Mouse (Mus musculus) stomach, embryonic 15.5 days (tissue): ENCODE data around the gene Kcnj3. TPM values are rescaled to one million over a fixed set of nuclear protein-coding genes. Genes with fewer than 3 reads are reported as not detected.

Experiments used
- ATAC-seq: fragments of 200-750 bp; cut with Nextera tagmentation; 2 replicates; pipeline ENCODE4 v1.8.0; 2017; ENCODE audit warnings: low read depth, moderate number of reproducible peaks, moderate TSS enrichment; ENCODE audit not compliant: insufficient read depth, low FRiP score
- H3K27ac ChIP-seq: fragments of 300-500 bp; sonication (generic); 2 replicates; pipeline ENCODE4 v1.5.1; 2015; ENCODE audit warnings: mild to moderate bottlenecking, inconsistent platforms
- H3K27me3 ChIP-seq: fragments of 300-500 bp; sonication (generic); replicated peaks from 2 replicates; pipeline ENCODE4 v1.6.1; 2015; ENCODE audit warnings: inconsistent platforms
- H3K36me3 ChIP-seq: fragments of 300-500 bp; sonication (generic); 2 replicates; pipeline ENCODE4 v1.6.1; 2015; ENCODE audit warnings: inconsistent platforms
- H3K4me1 ChIP-seq: fragments of 300-500 bp; sonication (generic); 2 replicates; pipeline ENCODE4 v1.6.1; 2015; ENCODE audit warnings: inconsistent platforms
- H3K4me2 ChIP-seq: fragments of 300-500 bp; sonication (generic); 2 replicates; pipeline ENCODE4 v1.6.1; 2015; ENCODE audit warnings: mild to moderate bottlenecking, inconsistent platforms
- H3K4me3 ChIP-seq: fragments of 300-500 bp; sonication (generic); replicated peaks from 2 replicates; pipeline ENCODE4 v1.5.1; 2015; ENCODE audit warnings: inconsistent platforms
- H3K9ac ChIP-seq: fragments of 300-500 bp; sonication (generic); 2 replicates; pipeline ENCODE4 v1.6.1; 2015; ENCODE audit warnings: inconsistent platforms
- H3K9me3 ChIP-seq: fragments of 300-500 bp; sonication (generic); 2 replicates; pipeline ENCODE4 v1.6.1; 2016; ENCODE audit warnings: inconsistent platforms
- WGBS: fragments of 180-500 bp; shearing (Covaris S2); methylation state at CpG from one replicate; pipeline ENCODE4 v1.1.7; 2015; 5-methylcytosine and 5-hydroxymethylcytosine counted together
- polyA plus RNA-seq: library from polyadenylated mRNA; unstranded; fragments of >200 nt; fragmentation: Nextera tagmentation; extraction: Ambion mirVana; gene quantifications from 2 replicates; pipeline ENCODE4 v1.2.1, GENCODE M21; 2015

Gene Kcnj3
- 0.17 and 0.22 TPM in 2 replicates for polyA plus RNA-seq

DNA sequence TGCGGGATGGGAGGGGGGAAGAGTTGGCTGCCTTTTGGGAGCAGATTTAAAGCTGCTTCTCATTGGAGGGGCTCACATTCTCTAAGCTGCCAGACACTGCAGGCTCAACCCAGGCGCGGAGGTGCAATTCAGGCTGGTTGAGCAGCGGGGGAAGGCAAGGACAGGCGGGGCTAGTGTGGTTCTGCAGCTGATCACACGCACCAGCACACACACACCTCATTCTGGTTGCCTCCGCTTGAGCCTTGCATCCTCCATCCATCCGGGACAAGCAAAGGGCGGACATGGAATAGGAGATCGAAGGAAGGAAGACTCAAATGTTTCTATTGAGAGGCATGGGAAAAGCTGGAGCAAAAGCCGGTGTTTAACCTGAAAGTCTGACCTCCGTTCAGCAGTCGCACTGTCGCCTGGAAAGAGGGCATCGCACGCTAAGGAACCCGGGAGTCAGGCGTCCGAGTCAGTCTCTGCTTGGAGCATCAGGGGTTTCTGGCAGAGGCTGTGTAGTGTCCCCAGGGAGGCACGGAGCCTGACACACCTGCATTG is at the start of gene Kcnj3:
Gene Kcnj3 (plus strand): TSS at position 250 of the 540 bp plus-strand sequence.
- Histone ChIP-seq H3K9me3 (no peaks in the 10 kb centered on the region), H3K4me1 (peaks cover 15% of the 10 kb centered on the region), H3K9ac (no peak within 1 kb of the TSS), H3K4me2 (peak within 1 kb of the TSS; percentile 83), H3K27ac (no peak within 1 kb of the TSS), H3K27me3 (peaks cover 21% of the 10 kb centered on the region), H3K4me3 (peak within 1 kb of the TSS; percentile 41), H3K36me3 (no peaks in the 10 kb centered on the region)
- WGBS: 3% methylated on average over 20 of the region's 20 CpGs
- ATAC-seq: 0 out of 2 replicates have a peak, but pooled peaks have one; percentile 11

DNA sequence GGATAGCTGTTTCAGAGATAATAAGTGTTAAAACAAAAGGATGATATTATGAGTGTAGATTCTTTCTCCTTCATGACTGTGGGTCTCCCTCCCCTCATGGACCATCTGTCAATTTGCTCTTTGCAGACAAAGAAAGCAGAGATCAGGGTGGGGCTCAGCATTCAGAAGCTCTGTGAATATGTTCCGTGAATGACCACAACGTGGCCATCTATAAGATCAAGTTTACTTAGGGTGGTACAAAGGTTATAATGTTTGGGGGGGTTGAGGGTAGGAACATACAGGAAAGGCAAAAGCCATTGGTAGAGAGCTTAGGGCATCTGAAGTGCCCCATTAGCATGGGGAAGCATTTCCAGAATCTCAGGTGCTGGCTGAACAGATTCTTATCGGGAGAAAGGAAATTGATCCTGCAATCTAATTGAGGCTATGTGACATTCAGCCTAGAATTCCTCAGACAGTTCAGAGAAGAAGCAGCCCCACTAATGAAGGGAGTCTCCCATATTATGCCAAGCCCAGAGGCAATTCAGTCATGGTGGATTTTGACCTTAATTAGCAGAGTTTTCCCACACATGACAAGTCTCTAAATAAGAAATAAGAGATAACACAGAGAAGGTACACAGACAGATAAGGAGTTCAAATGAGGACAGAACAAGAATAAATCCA is 45.3 kb upstream of the Kcnj3 start:
- H3K9me3 ChIP-seq: no peaks in the 10 kb centered on the region
- ATAC-seq: no peak
- H3K4me1 ChIP-seq: no peaks in the 10 kb centered on the region
- WGBS: 62% methylated on average over 3 of the region's 3 CpGs
- H3K4me2 ChIP-seq: no peak overlapping the region
- H3K4me3 ChIP-seq: no peak overlapping the region
- no peak overlapping the region for H3K9ac ChIP-seq
- no peaks in the 10 kb centered on the region for H3K27me3 ChIP-seq
- H3K36me3 ChIP-seq: no peaks in the 10 kb centered on the region
- no peak overlapping the region for H3K27ac ChIP-seq

DNA sequence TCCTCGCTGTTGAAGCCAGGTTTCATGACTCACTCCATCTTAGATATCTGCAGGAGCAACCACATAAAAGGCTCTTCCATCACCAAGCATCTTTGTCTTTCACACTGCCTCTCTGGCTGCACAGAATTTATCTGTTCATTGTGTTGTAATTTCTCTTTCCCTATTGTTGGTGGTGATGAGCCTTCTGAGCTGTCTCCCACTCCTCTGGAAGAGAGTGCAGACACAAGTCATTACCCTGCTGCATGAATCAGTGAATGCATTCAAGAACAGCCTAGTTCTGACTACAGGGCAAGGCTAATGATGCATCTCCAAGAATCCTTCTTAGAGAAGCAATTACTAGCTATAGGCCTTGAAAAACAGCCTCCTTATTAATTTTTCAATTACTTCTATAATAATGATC is 30.5 kb upstream of the Kcnj3 start:
- ATAC-seq: no peak
- Histone ChIP-seq H3K27ac (no peak overlapping the region), H3K9me3 (no peaks in the 10 kb centered on the region), H3K4me2 (no peak overlapping the region), H3K4me3 (no peak overlapping the region), H3K27me3 (no peaks in the 10 kb centered on the region), H3K9ac (no peak overlapping the region), H3K36me3 (no peaks in the 10 kb centered on the region), H3K4me1 (no peaks in the 10 kb centered on the region)
- 68% methylated on average over 1 of the region's 1 CpGs for WGBS

DNA sequence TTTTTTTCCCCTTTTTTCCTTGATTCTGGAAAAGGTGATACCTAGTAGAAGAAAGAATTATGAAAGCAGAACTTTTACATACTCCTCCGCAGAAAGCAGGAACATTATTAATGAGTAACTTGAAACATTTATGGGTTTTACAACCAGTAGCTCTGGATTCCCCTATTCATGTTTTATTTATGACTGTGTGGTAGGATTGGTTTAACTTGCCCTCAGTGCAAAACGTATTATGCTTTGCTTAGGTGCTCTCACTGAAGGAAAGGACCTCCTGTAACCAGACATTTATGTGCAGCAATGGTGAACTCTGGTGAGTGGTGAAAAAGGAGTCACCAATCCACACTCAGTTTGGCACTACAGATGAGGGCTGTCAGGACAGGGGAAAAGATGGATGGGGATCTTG is 8.1 kb upstream of the Kcnj3 start:
- no peak overlapping the region for H3K4me2 ChIP-seq
- no peak for ATAC-seq
- no peak overlapping the region for H3K4me3 ChIP-seq
- H3K4me1 ChIP-seq: no peaks in the 10 kb centered on the region
- no peak overlapping the region for H3K27ac ChIP-seq
- WGBS: 34% methylated on average over 2 of the region's 2 CpGs
- H3K9ac ChIP-seq: no peak overlapping the region
- no peaks in the 10 kb centered on the region for H3K27me3 ChIP-seq
- H3K9me3 ChIP-seq: no peaks in the 10 kb centered on the region
- H3K36me3 ChIP-seq: no peaks in the 10 kb centered on the region

DNA sequence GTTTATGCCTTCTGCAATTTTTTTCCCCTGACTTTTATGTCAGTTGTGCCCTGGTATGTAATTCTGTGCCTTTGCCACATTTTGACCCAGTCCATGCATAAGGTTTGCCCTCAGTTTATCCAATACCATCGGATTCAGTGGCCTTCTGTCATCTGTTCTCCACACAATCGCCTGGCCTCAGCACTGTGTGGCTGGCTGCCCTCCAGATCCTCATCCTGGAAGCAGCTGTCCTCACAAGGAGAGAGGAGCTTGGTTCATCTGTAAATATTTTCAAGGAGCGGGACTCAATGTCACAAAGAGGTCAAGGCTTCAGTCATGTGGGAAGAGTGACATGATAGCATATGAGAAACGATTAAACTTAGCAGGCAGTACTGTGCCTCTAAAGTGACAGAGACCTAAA is 3.7 kb upstream of the Kcnj3 start:
- Histone ChIP-seq H3K9me3 (no peaks in the 10 kb centered on the region), H3K36me3 (no peaks in the 10 kb centered on the region), H3K4me2 (no peak overlapping the region), H3K4me1 (peaks cover 15% of the 10 kb centered on the region), H3K9ac (no peak overlapping the region), H3K27ac (no peak overlapping the region), H3K4me3 (no peak overlapping the region), H3K27me3 (peaks cover 12% of the 10 kb centered on the region)
- 38% methylated on average over 4 of the region's 4 CpGs for WGBS
- no peak for ATAC-seq

DNA sequence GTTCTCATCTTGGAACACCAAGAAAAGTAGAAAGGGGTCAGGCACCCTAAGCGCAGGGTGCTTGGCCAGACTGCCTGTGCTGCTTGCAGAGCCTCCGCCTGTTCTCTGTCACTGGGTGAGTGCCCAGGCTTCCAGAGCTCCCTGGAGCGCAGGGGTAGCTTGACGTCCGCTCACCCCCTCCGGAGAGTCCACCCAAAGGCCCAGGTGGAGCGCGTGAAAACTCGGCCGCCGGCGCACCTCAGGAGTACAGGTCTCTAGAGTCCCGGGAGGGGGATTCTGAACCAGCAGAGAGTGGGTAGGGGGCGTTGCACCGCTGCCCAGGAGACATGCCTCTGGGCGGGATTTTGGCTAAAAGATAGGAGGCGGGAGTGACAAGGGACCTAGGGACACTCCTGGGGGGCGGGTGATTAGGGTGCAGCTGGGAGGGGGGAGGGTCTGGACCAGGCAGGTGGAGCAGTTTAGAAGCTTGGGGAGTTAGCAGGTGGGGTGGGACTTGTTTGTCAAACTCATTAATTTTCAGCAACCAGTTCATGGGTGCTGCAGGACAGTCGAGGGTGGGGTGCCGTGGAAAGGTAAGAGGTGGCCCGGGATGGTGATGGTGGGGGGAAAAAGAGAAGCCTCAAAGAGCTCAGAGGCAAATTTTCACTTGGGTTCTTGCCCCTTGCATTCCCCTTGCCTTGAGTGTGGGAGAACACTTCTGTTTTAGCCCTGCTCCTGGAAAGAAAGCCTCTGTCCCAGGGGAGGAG is 664 bp downstream of the Kcnj3 start:
- H3K27ac ChIP-seq: no peak overlapping the region
- peaks cover 21% of the 10 kb centered on the region for H3K27me3 ChIP-seq
- no peak overlapping the region for H3K9ac ChIP-seq
- peak; percentile 39; the same call in 1 of the 2 replicates for ATAC-seq
- peak overlapping the region; percentile 41 for H3K4me3 ChIP-seq
- H3K36me3 ChIP-seq: no peaks in the 10 kb centered on the region
- 2% methylated on average over 21 of the region's 21 CpGs for WGBS
- no peaks in the 10 kb centered on the region for H3K9me3 ChIP-seq
- peak overlapping the region; percentile 83 for H3K4me2 ChIP-seq
- H3K4me1 ChIP-seq: peaks cover 15% of the 10 kb centered on the region

DNA sequence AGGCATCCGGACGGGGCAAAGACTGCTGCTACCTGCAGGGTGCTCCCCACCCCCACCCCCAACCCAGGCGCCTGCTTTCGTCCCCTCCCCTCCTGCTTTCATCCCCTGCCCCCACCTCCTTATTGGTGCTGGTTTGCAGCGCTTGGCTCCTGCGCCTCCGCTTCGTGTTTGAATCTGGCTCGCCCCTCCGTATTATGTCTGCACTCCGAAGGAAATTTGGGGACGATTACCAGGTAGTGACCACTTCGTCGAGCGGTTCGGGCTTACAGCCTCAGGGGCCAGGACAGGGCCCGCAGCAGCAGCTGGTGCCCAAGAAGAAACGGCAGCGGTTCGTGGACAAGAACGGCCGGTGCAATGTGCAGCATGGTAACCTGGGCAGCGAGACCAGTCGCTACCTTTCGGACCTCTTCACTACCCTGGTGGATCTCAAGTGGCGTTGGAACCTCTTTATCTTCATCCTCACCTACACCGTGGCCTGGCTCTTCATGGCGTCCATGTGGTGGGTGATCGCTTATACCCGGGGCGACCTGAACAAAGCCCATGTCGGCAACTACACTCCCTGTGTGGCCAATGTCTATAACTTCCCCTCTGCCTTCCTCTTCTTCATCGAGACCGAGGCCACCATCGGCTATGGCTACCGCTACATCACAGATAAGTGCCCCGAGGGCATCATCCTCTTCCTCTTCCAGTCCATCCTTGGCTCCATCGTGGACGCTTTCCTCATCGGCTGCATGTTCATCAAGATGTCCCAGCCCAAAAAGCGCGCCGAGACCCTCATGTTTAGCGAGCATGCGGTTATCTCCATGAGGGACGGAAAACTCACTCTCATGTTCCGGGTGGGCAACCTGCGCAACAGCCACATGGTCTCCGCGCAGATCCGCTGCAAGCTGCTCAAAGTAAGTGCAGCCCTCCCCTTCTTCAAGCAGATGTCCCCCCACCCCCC is 1.5 kb downstream of the Kcnj3 start:
- H3K9ac ChIP-seq: no peak overlapping the region
- H3K4me2 ChIP-seq: peak overlapping the region; percentile 83
- WGBS: 1% methylated on average over 51 of the region's 51 CpGs
- peaks cover 21% of the 10 kb centered on the region for H3K27me3 ChIP-seq
- no peaks in the 10 kb centered on the region for H3K9me3 ChIP-seq
- no peaks in the 10 kb centered on the region for H3K36me3 ChIP-seq
- peak overlapping the region; percentile 41 for H3K4me3 ChIP-seq
- H3K4me1 ChIP-seq: peaks cover 15% of the 10 kb centered on the region
- 0 out of 2 replicates have a peak, but pooled peaks have one; percentile 25 for ATAC-seq
- H3K27ac ChIP-seq: no peak overlapping the region

DNA sequence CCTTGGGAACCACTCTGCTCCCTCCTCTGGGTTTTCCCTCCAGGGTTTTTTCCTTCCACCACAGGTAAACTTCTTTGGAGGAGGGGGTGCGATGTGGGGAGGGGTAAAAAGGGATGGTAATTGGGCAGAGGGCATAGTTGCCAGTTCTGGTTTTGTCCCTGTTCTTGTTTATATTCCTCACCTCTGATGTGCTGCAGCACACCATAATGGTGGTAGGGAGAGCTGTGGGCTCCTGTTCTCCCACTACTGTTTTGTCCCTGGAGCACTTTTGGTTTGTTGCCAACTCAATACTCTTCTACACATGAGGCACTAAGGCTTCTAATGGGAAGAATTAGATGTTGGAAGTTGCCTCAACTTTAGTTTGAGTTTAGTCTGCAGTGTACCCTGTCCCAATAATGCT is 2.2 kb downstream of the Kcnj3 start:
- H3K9ac ChIP-seq: no peak overlapping the region
- no peaks in the 10 kb centered on the region for H3K9me3 ChIP-seq
- peak overlapping the region; percentile 83; the same call in 1 of the 2 replicates for H3K4me2 ChIP-seq
- peaks cover 21% of the 10 kb centered on the region for H3K27me3 ChIP-seq
- H3K36me3 ChIP-seq: no peaks in the 10 kb centered on the region
- H3K4me1 ChIP-seq: peaks cover 15% of the 10 kb centered on the region
- peak overlapping the region; percentile 41 for H3K4me3 ChIP-seq
- no peak overlapping the region for H3K27ac ChIP-seq
- no peak for ATAC-seq
- WGBS: 9% methylated on average over 1 of the region's 1 CpGs

DNA sequence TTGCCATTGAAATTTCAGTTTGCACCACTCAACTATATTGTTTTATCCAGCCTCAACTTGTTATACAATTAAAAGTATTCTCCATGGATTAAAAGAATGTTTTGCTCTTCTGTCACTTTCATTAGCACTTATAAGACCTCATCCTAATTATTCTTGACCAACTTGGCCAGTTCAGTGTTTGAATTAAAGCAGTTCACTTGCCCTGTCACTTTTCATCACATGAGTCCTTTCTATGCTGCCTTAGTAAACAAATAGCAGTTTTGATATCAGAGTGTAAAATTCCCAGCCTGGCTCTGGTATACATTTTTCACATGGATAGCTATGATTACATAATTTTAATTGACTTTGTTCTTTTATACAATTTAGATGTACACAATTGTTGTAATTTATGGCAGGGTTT is 3.4 kb downstream of the Kcnj3 start:
- no peak overlapping the region for H3K4me3 ChIP-seq
- H3K9ac ChIP-seq: no peak overlapping the region
- no peaks in the 10 kb centered on the region for H3K9me3 ChIP-seq
- H3K27ac ChIP-seq: no peak overlapping the region
- ATAC-seq: no peak
- H3K4me1 ChIP-seq: peaks cover 15% of the 10 kb centered on the region
- H3K27me3 ChIP-seq: peaks cover 21% of the 10 kb centered on the region
- H3K36me3 ChIP-seq: no peaks in the 10 kb centered on the region
- no peak overlapping the region for H3K4me2 ChIP-seq

DNA sequence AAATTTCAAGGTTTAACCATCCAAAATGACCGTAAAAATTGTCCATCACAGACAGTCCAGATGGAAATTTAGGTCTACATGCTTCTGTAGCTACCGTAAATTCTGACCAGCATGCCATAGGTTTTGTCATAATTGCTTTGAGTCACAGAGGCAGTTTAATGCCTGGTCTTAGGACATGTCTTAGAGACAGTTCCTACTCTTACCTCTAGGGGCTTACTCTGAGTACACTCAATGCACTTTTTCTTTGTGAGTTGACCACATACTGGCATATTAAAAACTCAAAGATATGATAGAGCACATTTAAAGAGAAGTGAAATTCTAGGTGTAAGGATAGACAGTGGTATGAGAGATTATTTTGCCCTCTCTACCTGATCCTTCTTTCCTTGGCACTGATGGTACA is 6.2 kb downstream of the Kcnj3 start:
- Histone ChIP-seq H3K9me3 (no peaks in the 10 kb centered on the region), H3K4me1 (no peaks in the 10 kb centered on the region), H3K9ac (no peak overlapping the region), H3K27ac (no peak overlapping the region), H3K36me3 (no peaks in the 10 kb centered on the region), H3K27me3 (peaks cover 11% of the 10 kb centered on the region; the same call in 1 of the 2 replicates), H3K4me2 (no peak overlapping the region), H3K4me3 (no peak overlapping the region)
- 83% methylated on average over 2 of the region's 2 CpGs for WGBS
- ATAC-seq: no peak

DNA sequence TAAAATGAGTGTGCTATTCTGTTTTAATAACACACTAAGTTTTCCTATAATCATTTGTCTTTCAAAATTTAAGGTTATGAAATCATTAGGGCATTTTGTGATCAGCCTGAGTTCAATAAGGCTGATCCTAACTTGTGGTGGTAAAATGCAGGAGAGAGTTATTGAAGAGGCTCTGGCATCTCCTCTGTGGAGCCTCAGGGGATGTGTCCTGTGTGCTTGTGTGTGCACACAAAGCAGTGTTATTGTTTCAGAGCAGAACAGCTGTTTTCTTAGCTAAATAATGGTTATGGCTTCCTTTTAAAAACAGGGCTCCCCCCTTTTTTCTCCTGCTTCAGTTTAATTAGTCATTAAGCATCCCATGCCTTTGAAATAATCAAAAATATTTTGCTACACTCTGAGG is 11.5 kb downstream of the Kcnj3 start:
- Histone ChIP-seq H3K36me3 (no peaks in the 10 kb centered on the region), H3K4me1 (no peaks in the 10 kb centered on the region), H3K9me3 (no peaks in the 10 kb centered on the region), H3K9ac (no peak overlapping the region), H3K27me3 (no peaks in the 10 kb centered on the region), H3K4me3 (no peak overlapping the region), H3K4me2 (no peak overlapping the region), H3K27ac (no peak overlapping the region)
- no peak for ATAC-seq
